Mouse (Mus musculus) lung, postnatal 14 days (tissue): ENCODE data around the gene Stat2.
A peak's percentile ranks its signal among the peaks of the same experiment; 100 is the strongest.
"Not testable (repeated sequence)": the region's sequence is repeated elsewhere in the genome, so short reads cannot be mapped to it uniquely, and the experiment has no call there.

Experiments
- DNase-seq: peaks from one replicate; pipeline ENCODE4 v3.0.0; 2021

Gene Stat2

GRCm38 (mm10) chr10:128259946-128260345, 10.4 kb upstream of the Stat2 start:
- DNase-seq, result no peak

DNA sequence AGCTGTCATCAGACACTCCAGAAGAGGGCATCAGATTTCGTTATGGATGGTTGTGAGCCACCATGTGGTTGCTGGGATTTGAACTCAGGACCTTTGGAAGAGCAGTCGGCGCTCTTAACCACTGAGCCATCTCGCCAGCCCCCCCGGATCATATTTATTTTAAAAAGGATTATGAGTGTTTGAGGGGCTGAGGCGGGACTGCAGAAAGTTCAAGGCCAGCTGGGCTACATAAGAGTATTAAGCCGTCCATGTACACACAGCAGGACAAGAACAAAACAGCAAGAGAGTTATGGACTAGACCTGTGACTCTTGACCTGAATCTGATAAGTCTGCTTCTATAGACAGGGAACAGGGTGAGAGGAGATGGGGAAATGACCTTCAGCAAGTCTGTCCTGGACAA, 10.0 kb upstream of the Stat2 start:
- not testable (repeated sequence) for DNase-seq

DNA sequence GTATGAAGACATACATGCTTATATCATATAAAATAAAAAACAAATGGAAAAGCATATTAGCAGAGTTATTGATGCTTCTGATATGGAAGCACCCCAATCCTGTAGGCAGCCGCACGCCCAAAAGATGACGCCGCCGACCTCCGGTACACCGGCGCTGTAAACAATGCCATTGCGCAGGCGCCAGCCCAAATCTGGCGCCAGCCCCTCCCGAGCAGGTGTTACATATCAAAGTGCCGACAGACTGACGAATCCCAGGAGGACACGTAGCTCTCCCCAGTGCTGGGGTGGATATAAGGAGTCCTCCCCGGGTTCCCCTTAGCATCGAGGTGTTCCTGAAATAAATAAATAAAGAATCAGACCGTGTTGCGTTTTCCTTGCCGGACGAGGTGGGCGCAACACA, 8.1 kb upstream of the Stat2 start:
- DNase-seq, result no peak

GRCm38 (mm10) chr10:128263393-128264310, 6.7 kb upstream of the Stat2 start:
- no peak for DNase-seq

- DNase-seq, result no peak
Observed at GRCm38 (mm10) chr10:128268371-128268770, 2.0 kb upstream of the Stat2 start, which contains the start of gene Apof. TSS of gene Apof (plus strand) at chr10:128268671.

- no peak for DNase-seq
Observed at GRCm38 (mm10) chr10:128269206-128269910, 1.0 kb upstream of the Stat2 start.

DNA sequence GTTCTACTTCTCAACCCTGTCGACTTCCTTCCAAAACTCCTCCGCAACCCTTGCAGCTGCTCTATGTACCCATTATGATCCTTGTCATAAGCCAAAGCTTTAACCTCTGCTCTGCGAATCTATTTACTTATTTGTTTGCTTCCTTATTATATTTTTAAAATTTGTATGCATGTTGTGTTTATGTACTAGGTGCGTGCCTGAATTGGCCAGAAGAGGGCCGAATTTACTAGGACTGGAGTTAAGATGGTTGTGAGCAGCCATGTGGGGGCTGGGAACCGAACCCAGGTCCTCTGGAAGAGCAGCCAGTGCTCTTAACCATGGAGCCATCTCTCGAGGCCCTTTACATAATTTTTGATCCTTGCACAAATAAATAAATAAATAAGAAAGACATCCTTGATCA, 507 bp downstream of the Stat2 start:
- no peak for DNase-seq

DNA sequence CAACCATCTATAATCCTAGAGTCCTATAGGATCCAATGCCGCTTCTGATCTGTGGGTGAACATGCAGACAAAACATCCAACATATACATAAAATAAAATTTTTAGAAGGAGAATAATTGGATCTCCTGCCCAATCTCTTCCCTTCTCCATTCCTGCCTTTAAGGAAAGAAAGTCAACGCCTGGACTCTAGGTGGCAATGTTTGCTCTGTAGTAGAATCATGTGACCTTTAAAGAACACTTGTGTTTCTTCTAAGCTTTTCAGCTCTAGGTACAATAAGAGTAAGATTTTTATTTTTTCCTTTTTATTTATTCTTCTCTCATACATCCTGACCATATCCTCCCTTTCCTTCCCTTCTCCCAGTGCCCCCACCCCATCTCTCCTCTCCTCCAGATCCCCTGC, 1.5 kb downstream of the Stat2 start:
- DNase-seq, result no peak

DNA sequence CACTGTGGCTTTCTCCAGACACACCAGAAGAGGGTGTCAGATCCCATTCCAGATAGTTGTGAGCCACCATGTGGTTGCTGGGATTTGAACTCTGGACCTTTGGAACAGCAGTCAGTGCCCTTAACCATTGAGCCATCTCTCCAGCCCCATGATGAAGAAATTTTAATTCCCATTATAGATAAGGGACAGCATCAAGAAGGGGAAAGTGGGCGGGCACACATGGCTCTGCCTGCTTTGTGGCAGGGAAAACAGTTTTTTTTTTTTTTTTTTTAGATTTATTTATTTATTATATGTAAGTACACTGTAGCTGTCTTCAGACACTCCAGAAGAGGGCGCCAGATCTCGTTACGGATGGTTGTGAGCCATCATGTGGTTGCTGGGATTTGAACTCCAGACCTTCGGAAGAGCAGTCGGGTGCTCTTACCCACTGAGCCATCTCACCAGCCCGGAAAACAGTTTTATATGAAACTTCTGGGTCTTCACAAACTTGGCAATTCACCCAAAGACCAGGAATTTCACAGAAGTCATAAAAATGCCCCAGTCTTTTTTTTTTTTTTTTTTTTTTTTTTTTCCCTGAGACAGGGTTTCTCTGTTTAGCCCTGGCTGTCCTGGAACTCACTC, 2.6 kb downstream of the Stat2 start:
- DNase-seq, result not testable (repeated sequence)

DNA sequence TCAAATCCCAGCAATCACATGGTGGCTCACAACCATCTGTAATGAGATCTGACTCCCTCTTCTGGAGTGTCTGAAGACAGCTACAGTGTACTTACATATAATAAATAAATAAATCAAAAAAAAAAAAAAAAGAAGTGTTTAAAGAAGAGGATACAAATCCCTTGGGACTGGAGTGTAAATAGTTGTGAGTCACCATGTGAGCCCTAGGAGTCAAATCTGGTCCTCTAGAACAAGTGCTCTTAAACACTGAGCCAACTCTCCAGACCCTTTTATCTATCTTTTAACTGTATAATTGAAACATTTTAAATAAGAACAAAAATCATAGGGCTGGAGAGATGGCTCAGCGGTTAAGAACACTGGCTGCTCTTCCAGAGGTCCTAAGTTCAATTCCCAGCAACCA, 5.0 kb downstream of the Stat2 start:
- not testable (repeated sequence) for DNase-seq

- DNase-seq, result no peak
Observed at GRCm38 (mm10) chr10:128278158-128278557, 7.8 kb downstream of the Stat2 start.

DNA sequence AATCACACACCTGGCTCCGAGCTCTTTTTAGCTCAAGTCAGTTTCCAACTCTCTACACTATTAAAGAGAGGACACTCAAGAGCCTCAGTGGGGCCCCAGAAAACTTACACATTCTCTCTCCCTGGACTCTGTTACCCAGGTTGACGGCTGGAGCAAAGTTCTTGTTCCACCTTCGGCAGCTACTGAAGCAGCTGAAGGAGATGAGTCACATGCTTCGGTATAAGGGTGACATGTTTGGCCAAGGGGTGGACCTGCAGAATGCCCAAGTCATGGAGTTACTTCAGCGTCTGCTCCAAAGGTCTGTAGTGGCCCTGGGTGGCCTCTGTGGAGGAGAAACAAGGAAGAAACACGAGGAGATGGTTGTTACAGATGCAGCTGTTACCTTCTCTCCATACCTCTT, 10.6 kb downstream of the Stat2 start:
- DNase-seq, result no peak

GRCm38 (mm10) chr10:128281682-128282081, 11.3 kb downstream of the Stat2 start:
- DNase-seq, result no peak

GRCm38 (mm10) chr10:128282886-128283450, 12.6 kb downstream of the Stat2 start:
- no peak for DNase-seq

GRCm38 (mm10) chr10:128283604-128284579, 13.5 kb downstream of the Stat2 start:
- peak; percentile 73 for DNase-seq

DNA sequence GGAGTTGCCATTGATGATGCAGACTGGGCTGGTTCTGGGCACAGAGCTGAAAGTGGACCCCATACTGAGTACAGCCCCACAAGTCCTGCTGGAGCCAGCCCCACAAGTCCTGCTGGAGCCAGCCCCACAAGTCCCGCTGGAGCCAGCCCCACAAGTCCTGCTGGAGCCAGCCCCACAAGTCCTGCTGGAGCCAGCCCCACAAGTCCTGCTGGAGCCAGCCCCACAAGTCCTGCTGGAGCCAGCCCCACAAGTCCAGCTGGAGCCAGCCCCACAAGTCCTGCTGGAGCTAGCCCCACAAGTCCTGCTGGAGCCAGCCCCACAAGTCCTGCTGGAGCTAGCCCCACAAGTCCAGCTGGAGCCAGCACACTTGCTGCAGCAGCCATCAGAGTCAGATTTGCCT, 20.2 kb downstream of the Stat2 start:
- not testable (repeated sequence) for DNase-seq

DNA sequence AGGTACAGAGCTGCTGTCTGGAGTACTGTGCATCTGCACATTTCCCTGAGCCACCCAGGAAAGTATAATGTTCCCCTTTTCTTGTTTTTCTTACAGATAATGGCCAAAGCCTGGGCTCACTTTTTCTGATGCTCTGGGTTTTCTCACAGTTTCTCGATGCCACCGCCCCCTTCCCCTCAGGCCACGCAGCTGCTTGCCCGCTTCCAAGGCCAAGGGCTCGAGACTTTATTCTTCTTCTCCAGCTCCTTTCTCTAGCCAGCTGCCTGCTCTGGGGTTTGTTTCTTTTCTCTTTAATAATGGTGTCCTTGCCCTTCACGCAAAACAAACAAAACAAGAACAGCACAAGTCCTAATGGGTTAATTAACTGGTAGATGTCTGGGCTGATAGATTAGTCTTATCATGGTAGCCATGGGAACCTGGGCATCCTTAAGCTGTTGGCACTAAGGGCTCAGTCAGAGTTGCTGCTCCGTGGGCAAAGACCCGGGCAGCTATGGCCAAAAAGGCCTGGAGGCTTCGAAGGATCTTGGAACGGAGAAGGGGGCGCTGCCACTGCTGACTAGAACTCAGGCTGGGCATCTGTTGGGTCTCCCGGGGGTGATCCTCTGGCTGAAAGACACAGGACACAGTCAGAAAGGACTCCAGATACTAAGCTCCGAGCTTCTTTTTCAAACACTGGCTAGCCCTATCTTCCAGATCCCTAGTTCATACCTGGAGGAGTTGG, 26.2 kb downstream of the Stat2 start:
- DNase-seq, result no peak

- peak; percentile 11 for DNase-seq
Observed at GRCm38 (mm10) chr10:128297221-128297620, 26.9 kb downstream of the Stat2 start.

- DNase-seq, result peak; percentile 29
Observed at GRCm38 (mm10) chr10:128297622-128298021, 27.3 kb downstream of the Stat2 start.

- DNase-seq, result no peak
Observed at GRCm38 (mm10) chr10:128298243-128298642, 27.9 kb downstream of the Stat2 start.

DNA sequence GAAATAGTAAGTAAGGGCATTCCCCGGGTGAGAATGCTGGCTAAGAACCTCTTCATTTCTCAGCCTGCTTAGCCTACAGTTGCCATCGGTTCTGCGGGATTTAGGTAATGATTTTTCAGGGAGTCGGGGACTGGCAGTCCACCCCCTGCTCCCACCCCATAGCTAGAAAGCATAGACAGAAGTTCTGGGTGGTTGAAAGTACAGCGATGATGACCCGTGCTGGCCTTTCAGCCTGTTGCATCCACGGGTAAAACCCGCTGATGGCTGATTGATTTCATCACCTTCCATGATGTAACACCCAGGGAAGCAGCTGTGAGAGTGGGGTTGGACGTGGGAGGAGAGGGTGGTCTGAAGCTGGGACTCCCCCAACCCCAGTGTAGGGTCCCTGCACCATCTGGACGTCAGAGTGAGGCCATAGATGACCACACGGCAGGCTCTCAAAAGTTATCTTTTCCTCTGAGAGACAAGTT, 28.4 kb downstream of the Stat2 start, which contains the start of gene Il23a:
Gene Il23a, minus strand, starts transcription at position 51 of the 470 bp plus-strand sequence.
- DNase-seq, result no peak
